Mouse (Mus musculus) bone marrow macrophage, adult 2 months (primary cell): Measurements from ENCODE around the gene Scn4b.

ENCODE experiments used
- CTCF ChIP-seq: IDR thresholded peaks from 2 replicates; pipeline ENCODE4 v1.5.1; 2012; ENCODE audit warnings: low read depth, mild to moderate bottlenecking, low read length, moderate library complexity
- POLR2A ChIP-seq: IDR thresholded peaks from 2 replicates; pipeline ENCODE4 v1.6.1; 2012; ENCODE audit warnings: mild to moderate bottlenecking, low read depth, low read length, borderline replicate concordance

DNA sequence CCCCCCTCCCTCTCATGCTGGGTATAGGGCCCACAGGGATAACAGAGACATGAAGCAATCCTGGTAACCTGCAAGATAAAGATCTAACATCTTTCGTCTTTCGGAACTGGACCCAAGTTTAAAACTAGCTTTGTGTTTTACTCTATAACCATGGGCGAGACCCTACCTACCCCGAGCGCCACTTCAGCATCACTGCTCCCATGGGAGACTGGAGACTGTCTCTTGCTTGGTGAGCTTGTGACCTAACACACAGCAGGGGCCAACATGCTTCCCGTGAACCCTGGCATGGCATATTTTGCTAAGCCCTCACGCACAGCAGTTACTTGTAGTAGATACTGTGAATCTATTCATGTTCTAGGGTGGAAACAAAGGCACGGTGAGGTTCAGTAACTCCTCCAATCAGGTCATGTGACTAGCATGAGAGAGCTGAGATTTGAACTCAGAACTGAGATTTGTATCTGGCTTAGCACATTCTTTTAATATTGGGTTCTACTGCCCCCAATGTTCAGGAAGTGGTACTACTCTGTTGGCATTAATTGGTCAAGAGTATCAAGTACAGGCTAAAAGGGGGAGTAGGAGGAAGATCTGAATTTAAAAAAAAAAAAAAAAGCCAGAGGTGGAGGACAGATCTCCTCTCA, 18.8 kb upstream of the Scn4b start:
- TF ChIP-seq CTCF, result no peak
- no peak for TF ChIP-seq POLR2A
